Mouse (Mus musculus) embryo, embryonic 11 days (tissue): ENCODE data around the gene Vmn1r124.
"Not testable (repeated sequence)": the region's sequence is repeated elsewhere in the genome, so short reads cannot be mapped to it uniquely, and the experiment has no call there.

Source experiments
- DNase-seq: peaks from one replicate; pipeline ENCODE4 v3.0.0-alpha.2; 2015

Gene Vmn1r124

DNA sequence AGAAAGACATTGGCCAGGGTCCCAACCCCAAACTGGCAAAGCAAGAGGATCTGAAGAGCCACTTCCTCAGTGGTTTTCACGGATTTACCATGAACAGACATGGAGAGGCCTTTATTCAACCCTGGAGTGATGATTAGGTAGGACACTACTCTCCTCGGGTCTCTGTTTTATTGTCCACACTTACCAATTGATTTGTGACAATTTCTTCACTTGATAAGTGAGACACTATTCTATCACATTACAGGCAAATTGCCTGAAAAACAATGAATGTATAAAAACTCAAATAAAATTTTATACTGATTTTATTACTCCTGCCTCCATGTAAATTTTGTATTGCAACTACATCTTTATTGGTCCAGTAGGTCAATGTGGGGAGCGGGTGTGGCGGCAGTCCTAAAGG is at the start of gene Vmn1r124:
Gene Vmn1r124 (minus strand): TSS at position 101 of the 400 bp plus-strand sequence.
- not testable (repeated sequence) for DNase-seq

DNA sequence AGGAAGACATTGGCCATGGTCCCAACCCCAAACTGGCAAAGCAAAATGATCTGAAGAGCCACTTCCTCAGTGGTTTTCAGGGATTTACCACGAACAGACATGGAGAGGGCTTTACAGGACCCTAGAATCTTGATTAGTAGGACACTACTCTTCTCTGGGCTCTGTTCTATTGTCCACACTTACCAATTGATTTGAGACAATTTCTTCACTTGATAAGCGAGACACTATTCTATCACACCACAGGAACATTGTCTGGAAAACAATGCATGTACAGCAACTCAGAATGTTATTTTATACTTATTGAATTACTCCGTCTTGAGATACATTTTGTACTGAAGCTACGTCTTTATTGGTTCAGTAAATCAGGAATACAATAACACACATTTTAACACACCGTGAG is 41.0 kb upstream of the Vmn1r124 start, which contains the start of gene Vmn1r126:
Gene Vmn1r126 (minus strand): TSS at position 101 of the 400 bp plus-strand sequence.
- DNase-seq = not testable (repeated sequence)

GRCm38 (mm10) chr7:21271879-21272278 is 11.5 kb upstream of the Vmn1r124 start, which contains the start of gene Vmn1r125:
TSS of gene Vmn1r125 (plus strand) at chr7:21272179.
- DNase-seq = not testable (repeated sequence)
